In genomic region chr7:140959181-140959901, GRCm38 (mm10) we compare ENCODE assay signal across 7 mouse cellular contexts. TPM values are rescaled to one million over a fixed set of nuclear protein-coding genes. Genes with fewer than 3 reads are reported as not detected.
DNase-seq lines count a peak whose midpoint lies in the region; ATAC-seq and TF ChIP-seq lines count a peak whose summit lies in the region.

No protein-coding gene starts in this region.

- TF ChIP-seq RAD21 in CH12.LX (IDR thresholded peaks at IDR 0.05; ENCODE audit: low read depth, low read length), result peak; percentile 97

- peak in 1 of 2 experiments; percentile 96; a peak in 2 of 4 replicates for TF ChIP-seq CTCF in CH12.LX (conservative IDR thresholded peaks at IDR 0.05 in 1 of 2, IDR thresholded peaks at IDR 0.05 in 1 of 2; ENCODE audit: low read depth in 2 of 2, low read length in 2 of 2)

- no peaks in the 10 kb centered on the region; the same call in 1 of the 2 replicates for H3K79me2 ChIP-seq in CH12.LX (replicated peaks; ENCODE audit: control insufficient read depth, extremely low read depth, insufficient read depth, poor library complexity, severe bottlenecking)

- no peak overlapping the region for H3K27ac ChIP-seq in CH12.LX (ENCODE audit: insufficient read depth, low read depth)
- peak overlapping the region; percentile 60 for H3K27ac ChIP-seq in limb, embryonic 15.5 days

- no peaks in the 10 kb centered on the region for H3K9me3 ChIP-seq in CH12.LX (replicated peaks; ENCODE audit: low read length)
- H3K9me3 ChIP-seq in limb, embryonic 15.5 days, result no peaks in the 10 kb centered on the region

- peak; percentile 47 for DNase-seq in layer of hippocampus, adult 11-12 months (ENCODE audit: low spot score)
- DNase-seq in layer of hippocampus, adult 9-10 months (ENCODE audit: low spot score), result no peak
- DNase-seq in CH12.LX (ENCODE audit: extremely low read depth), result peak; percentile 61
- peak; percentile 18 for DNase-seq in T-cell, adult 2 months (ENCODE audit: low spot score)
- peak; percentile 39 for DNase-seq in thymus, postnatal 25 days

- ATAC-seq in erythroblast, adult 5-6 weeks (replicated peaks; ENCODE audit: low FRiP score, poor library complexity, severe bottlenecking), result 0 out of 2 replicates have a peak, but pooled peaks have one; percentile 33
- no peak for ATAC-seq in limb, embryonic 15.5 days (ENCODE audit: insufficient number of reproducible peaks, low FRiP score, low TSS enrichment, low read depth)

- no peak overlapping the region for H3K9ac ChIP-seq in CH12.LX (ENCODE audit: insufficient read depth, low read depth)
- H3K9ac ChIP-seq in limb, embryonic 15.5 days, result no peak overlapping the region

- H3K27me3 ChIP-seq in CH12.LX (replicated peaks), result no peaks in the 10 kb centered on the region
- H3K27me3 ChIP-seq in limb, embryonic 15.5 days, result no peaks in the 10 kb centered on the region

- H3K36me3 ChIP-seq in CH12.LX (replicated peaks in 1 of 2; ENCODE audit: control insufficient read depth in 1 of 2, insufficient read depth in 1 of 2, low read length in 1 of 2), result no peaks in the 10 kb centered on the region
- H3K36me3 ChIP-seq in limb, embryonic 15.5 days, result no peaks in the 10 kb centered on the region

- dilution Hi-C loops in CH12.LX (cut with MboI; ENCODE audit: extremely low pct_ligation_motif_present, extremely low pct_unique_long_range_greater_than_20kb, low sequenced_read_pairs), result no loop called here

- H3K4me2 ChIP-seq in CH12.LX (ENCODE audit: insufficient read depth, low read depth, poor library complexity, severe bottlenecking), result no peak overlapping the region
- no peak overlapping the region for H3K4me2 ChIP-seq in limb, embryonic 15.5 days

- no peak overlapping the region for H3K4me3 ChIP-seq in CH12.LX (replicated peaks in 1 of 3; ENCODE audit: low read depth in 2 of 3, low read length in 2 of 3, poor library complexity in 1 of 3)
- no peak overlapping the region for H3K4me3 ChIP-seq in limb, embryonic 15.5 days

- H3K4me1 ChIP-seq in CH12.LX (ENCODE audit: control insufficient read depth in 1 of 2, insufficient read depth in 2 of 2), result peaks cover 0 to 14% of the 10 kb centered on the region in 2 experiments; a peak in 3 of 4 replicates
- peaks cover 18% of the 10 kb centered on the region for H3K4me1 ChIP-seq in limb, embryonic 15.5 days

- in situ Hi-C loops in CH12.LX (cut with MboI; ENCODE audit: low pct_ligation_motif_present, low pct_unique_long_range_greater_than_20kb, low sequenced_read_pairs), result loop anchor here (5.0 kb wide), 2 partner anchors 53 to 93 kb away; partner anchors contain the start of gene Ifitm3

- no peak for TF ChIP-seq EP300 in CH12.LX (IDR thresholded peaks at IDR 0.05; ENCODE audit: low read length)

- whole genome bisulfite sequencing in limb, embryonic 15.5 days, result 8% methylated on average over 9 of the region's 9 CpGs

- TF ChIP-seq POLR2A in CH12.LX (IDR thresholded peaks at IDR 0.05; ENCODE audit: low read depth, low read length), result no peak

TF ChIP-seq in CH12.LX, 34 proteins besides CTCF, POLR2A, EP300 and RAD21:
- TF ChIP-seq ELF1 (IDR thresholded peaks at IDR 0.05; ENCODE audit: low read depth, low read length) (0 out of 2 replicates have a peak, but pooled peaks have one; percentile 37), TBP (conservative IDR thresholded peaks at IDR 0.05; ENCODE audit: low read depth, low read length) (no peak), ZC3H11A (IDR thresholded peaks at IDR 0.05; ENCODE audit: low read depth, low read length) (peak; percentile 88), MYC (IDR thresholded peaks at IDR 0.05; ENCODE audit: low read depth, low read length) (0 out of 2 replicates have a peak, but pooled peaks have one; percentile 53), PAX5 (IDR thresholded peaks at IDR 0.05; ENCODE audit: low read length) (no peak), BHLHE40 (IDR thresholded peaks at IDR 0.05; ENCODE audit: low read depth, low read length) (no peak), JUND (conservative IDR thresholded peaks at IDR 0.05; ENCODE audit: low read depth, low read length) (peak; percentile 47; the same call in 1 of the 2 replicates), SMC3 (IDR thresholded peaks at IDR 0.05; ENCODE audit: low read depth, low read length) (peak; percentile 98), USF2 (conservative IDR thresholded peaks at IDR 0.05; ENCODE audit: low read depth, low read length) (no peak), MEF2A (IDR thresholded peaks at IDR 0.05; ENCODE audit: borderline replicate concordance, low read depth, low read length) (no peak), IRF4 (IDR thresholded peaks at IDR 0.05; ENCODE audit: low read depth, low read length) (peak; percentile 35; the same call in 1 of the 2 replicates), MAZ (IDR thresholded peaks at IDR 0.05; ENCODE audit: low read depth, low read length) (no peak)

RNA-seq across cellular contexts. Expression of gene Ifitm2, which starts 3.6 kb away (rescaled TPM):
- 128 and 136 TPM in 2 replicates for total RNA-seq in CH12.LX (2012; rRNA removed)
- 314 and 381 TPM in 2 replicates for total RNA-seq in CH12.LX (2014; rRNA removed)
- polyA plus RNA-seq in CH12.LX (2012; ENCODE audit: insufficient read length, low read depth), result 159 and 213 TPM in 2 replicates
- total RNA-seq in erythroblast, adult 5-6 weeks (2015; ENCODE audit: low replicate concordance), result 133 and 151 TPM in 2 replicates
- 41.4 and 47.4 TPM in 2 replicates for total RNA-seq in erythroblast, adult 5-6 weeks (2017; ENCODE audit: low replicate concordance)
- 1,488 and 1,547 TPM in 2 replicates for polyA plus RNA-seq in limb, embryonic 15.5 days (2015; fragmentation: Nextera tagmentation; extraction: Ambion mirVana)

RNA-seq across cellular contexts. Expression of gene Gm45717, which starts 3.6 kb away (rescaled TPM):
- total RNA-seq in CH12.LX (2012; rRNA removed) (not detected in 2 replicates), CH12.LX (2014; rRNA removed) (not detected in 2 replicates)
- polyA plus RNA-seq in CH12.LX (2012; ENCODE audit: insufficient read length, low read depth), result not detected in 2 replicates
- total RNA-seq in erythroblast, adult 5-6 weeks (2015; ENCODE audit: low replicate concordance), result not detected in 2 replicates
- total RNA-seq in erythroblast, adult 5-6 weeks (2017; ENCODE audit: low replicate concordance), result not detected in 2 replicates
- 0.47 TPM in 1 of 2 replicates, not detected in the other for polyA plus RNA-seq in limb, embryonic 15.5 days (2015; fragmentation: Nextera tagmentation; extraction: Ambion mirVana)

RNA-seq across cellular contexts. Expression of gene Ifitm1, which starts 7.7 kb away (rescaled TPM):
- total RNA-seq in CH12.LX (2012; rRNA removed) (55.5 and 62.0 TPM in 2 replicates), CH12.LX (2014; rRNA removed) (32.9 and 33.6 TPM in 2 replicates)
- 10.9 and 14.8 TPM in 2 replicates for polyA plus RNA-seq in CH12.LX (2012; ENCODE audit: insufficient read length, low read depth)
- total RNA-seq in erythroblast, adult 5-6 weeks (2015; ENCODE audit: low replicate concordance), result 31.8 and 47.3 TPM in 2 replicates
- total RNA-seq in erythroblast, adult 5-6 weeks (2017; ENCODE audit: low replicate concordance), result 0.70 and 11.8 TPM in 2 replicates
- 71.7 and 74.6 TPM in 2 replicates for polyA plus RNA-seq in limb, embryonic 15.5 days (2015; fragmentation: Nextera tagmentation; extraction: Ambion mirVana)

RNA-seq across cellular contexts. Expression of gene Ifitm5, which starts 9.2 kb away (rescaled TPM):
- total RNA-seq in CH12.LX (2012; rRNA removed) (0.68 and 0.76 TPM in 2 replicates), CH12.LX (2014; rRNA removed) (not detected in 2 replicates)
- 0.55 and 0.71 TPM in 2 replicates for polyA plus RNA-seq in CH12.LX (2012; ENCODE audit: insufficient read length, low read depth)
- not detected in 2 replicates for total RNA-seq in erythroblast, adult 5-6 weeks (2015; ENCODE audit: low replicate concordance)
- total RNA-seq in erythroblast, adult 5-6 weeks (2017; ENCODE audit: low replicate concordance), result 1.5 TPM in 1 of 2 replicates, not detected in the other
- 46.1 and 62.9 TPM in 2 replicates for polyA plus RNA-seq in limb, embryonic 15.5 days (2015; fragmentation: Nextera tagmentation; extraction: Ambion mirVana)

RNA-seq across cellular contexts. Expression of gene Pgghg, which starts 18.1 kb away (rescaled TPM):
- total RNA-seq in CH12.LX (2012; rRNA removed), result 3.3 and 3.7 TPM in 2 replicates
- total RNA-seq in CH12.LX (2014; rRNA removed), result 3.2 and 4.0 TPM in 2 replicates
- polyA plus RNA-seq in CH12.LX (2012; ENCODE audit: insufficient read length, low read depth), result 3.1 and 3.6 TPM in 2 replicates
- total RNA-seq in erythroblast, adult 5-6 weeks (2015; ENCODE audit: low replicate concordance), result 0.38 and 3.8 TPM in 2 replicates
- total RNA-seq in erythroblast, adult 5-6 weeks (2017; ENCODE audit: low replicate concordance), result 1.5 and 3.3 TPM in 2 replicates
- 23.1 and 24.9 TPM in 2 replicates for polyA plus RNA-seq in limb, embryonic 15.5 days (2015; fragmentation: Nextera tagmentation; extraction: Ambion mirVana)
